Mouse (Mus musculus) thymus, postnatal 36 days (tissue): ENCODE measurements around the gene Aire.
"Not testable (repeated sequence)": the region's sequence is repeated elsewhere in the genome, so short reads cannot be mapped to it uniquely, and the experiment has no call there.

Experiments used
- DNase-seq, 2 experiments: peaks; one replicate each; pipeline ENCODE4 v3.0.0; 2022; ENCODE audit warnings: mixed read lengths in 2 of 2

The Aire gene

GRCm38 (mm10) chr10:78048061-78048730, 4.8 kb upstream of the Aire start:
- no peak for DNase-seq

- DNase-seq: no peak
Measured at GRCm38 (mm10) chr10:78046388-78046787, 3.0 kb upstream of the Aire start.

- DNase-seq: no peak
Measured at GRCm38 (mm10) chr10:78044531-78044930, 1.1 kb upstream of the Aire start.

GRCm38 (mm10) chr10:78042697-78043405, 559 bp downstream of the Aire start:
- no peak for DNase-seq

- DNase-seq: no peak
Measured at GRCm38 (mm10) chr10:78042096-78042495, 1.3 kb downstream of the Aire start.

- DNase-seq: no peak
Measured at GRCm38 (mm10) chr10:78041647-78042046, 1.8 kb downstream of the Aire start, which contains the start of gene Dnmt3l. Gene Dnmt3l, plus strand, starts transcription at chr10:78041947.

- DNase-seq: no peak
Measured at GRCm38 (mm10) chr10:78037139-78037538, 6.3 kb downstream of the Aire start.

- DNase-seq: no peak
Measured at GRCm38 (mm10) chr10:78031987-78032386, 11.4 kb downstream of the Aire start.

- no peak for DNase-seq
Measured at GRCm38 (mm10) chr10:78029080-78029479, 14.3 kb downstream of the Aire start.

GRCm38 (mm10) chr10:78028129-78028528, 15.3 kb downstream of the Aire start:
- DNase-seq: peak; percentile 46 to 59

- DNase-seq: not testable (repeated sequence)
Measured at GRCm38 (mm10) chr10:78025453-78025852, 18.0 kb downstream of the Aire start.

GRCm38 (mm10) chr10:78019984-78020383, 23.4 kb downstream of the Aire start:
- DNase-seq: not testable (repeated sequence)

- DNase-seq: no peak
Measured at GRCm38 (mm10) chr10:78019291-78019690, 24.1 kb downstream of the Aire start.

- DNase-seq: peak; percentile 62 to 71
Measured at GRCm38 (mm10) chr10:78018797-78019203, 24.6 kb downstream of the Aire start.

- no peak for DNase-seq
Measured at GRCm38 (mm10) chr10:78016366-78016765, 27.0 kb downstream of the Aire start.

GRCm38 (mm10) chr10:78015489-78015888, 27.9 kb downstream of the Aire start:
- DNase-seq: no peak

- no peak for DNase-seq
Measured at GRCm38 (mm10) chr10:78012661-78013495, 30.5 kb downstream of the Aire start.

- DNase-seq: not testable (repeated sequence)
Measured at GRCm38 (mm10) chr10:78011116-78011515, 32.3 kb downstream of the Aire start.

- no peak for DNase-seq
Measured at GRCm38 (mm10) chr10:78010335-78010734, 33.1 kb downstream of the Aire start.

GRCm38 (mm10) chr10:78009945-78010293, 33.5 kb downstream of the Aire start, which contains the start of gene Pfkl:
Gene Pfkl, minus strand, starts transcription at chr10:78010083.
- DNase-seq: no peak

GRCm38 (mm10) chr10:78009184-78009944, 34.0 kb downstream of the Aire start:
- peak; percentile 96 to 97 for DNase-seq

- DNase-seq: no peak
Measured at GRCm38 (mm10) chr10:78008169-78008568, 35.2 kb downstream of the Aire start.

GRCm38 (mm10) chr10:78007203-78007602, 36.2 kb downstream of the Aire start:
- no peak for DNase-seq
